Mouse (Mus musculus) heart, embryonic 12.5 days (tissue): ENCODE results near the gene Gxylt2. TPM values are rescaled to one million over a fixed set of nuclear protein-coding genes. Genes with fewer than 3 reads are reported as not detected.

ENCODE experiments used
- ATAC-seq: fragments of 200-750 bp; cut with Nextera tagmentation; 2 replicates; pipeline ENCODE4 v1.8.0; 2017; ENCODE audit warnings: moderate TSS enrichment, moderate library complexity; ENCODE audit not compliant: insufficient number of reproducible peaks, low FRiP score
- H3K27ac ChIP-seq: fragments of 300-500 bp; sonication (generic); 2 replicates; pipeline ENCODE4 v1.5.1; 2016; ENCODE audit warnings: mild to moderate bottlenecking, moderate library complexity; ENCODE audit not compliant: poor library complexity, severe bottlenecking
- H3K27me3 ChIP-seq: fragments of 300-500 bp; sonication (generic); replicated peaks from 2 replicates; pipeline ENCODE4 v1.6.1; 2016; ENCODE audit warnings: mild to moderate bottlenecking, moderate library complexity
- H3K36me3 ChIP-seq: fragments of 300-500 bp; sonication (generic); 2 replicates; pipeline ENCODE4 v1.6.1; 2016; ENCODE audit warnings: mild to moderate bottlenecking, moderate library complexity
- H3K4me1 ChIP-seq: fragments of 300-500 bp; sonication (generic); replicated peaks from 2 replicates; pipeline ENCODE4 v1.6.1; 2016; ENCODE audit warnings: mild to moderate bottlenecking
- H3K4me2 ChIP-seq: fragments of 300-500 bp; sonication (generic); 2 replicates; pipeline ENCODE4 v1.6.1; 2016; ENCODE audit warnings: mild to moderate bottlenecking, moderate library complexity
- H3K4me3 ChIP-seq: fragments of 300-500 bp; sonication (generic); 2 replicates; pipeline ENCODE4 v1.5.1; 2016; ENCODE audit warnings: mild to moderate bottlenecking
- H3K9ac ChIP-seq: fragments of 300-500 bp; sonication (generic); 2 replicates; pipeline ENCODE4 v1.6.1; 2016; ENCODE audit warnings: mild to moderate bottlenecking, moderate library complexity
- H3K9me3 ChIP-seq: fragments of 300-500 bp; sonication (generic); replicated peaks from 2 replicates; pipeline ENCODE4 v1.6.1; 2016; ENCODE audit warnings: mild to moderate bottlenecking, moderate library complexity
- WGBS: fragments of 180-500 bp; shearing (Covaris S2); methylation state at CpG from one replicate; pipeline ENCODE4 v1.1.7; 2016; 5-methylcytosine and 5-hydroxymethylcytosine counted together
- polyA plus RNA-seq: library from polyadenylated mRNA; unstranded; fragments of >200 nt; fragmentation: Nextera tagmentation; extraction: Ambion mirVana; gene quantifications from 2 replicates; pipeline ENCODE4 v1.2.1, GENCODE M21; 2016

The Gxylt2 gene
- polyA plus RNA-seq, 1 experiment from 2014 or later: 1.9 TPM

- H3K27me3 ChIP-seq: no peaks in the 10 kb centered on the region
- H3K27ac ChIP-seq: no peak overlapping the region
- H3K4me1 ChIP-seq: no peaks in the 10 kb centered on the region
- H3K9ac ChIP-seq: no peak overlapping the region
- no peak overlapping the region for H3K4me2 ChIP-seq
- H3K9me3 ChIP-seq: 0 out of 2 replicates have a peak, but pooled peaks cover 4% of the 10 kb centered on the region
- H3K4me3 ChIP-seq: no peak overlapping the region
- 59% methylated on average over 4 of the region's 4 CpGs for WGBS
- ATAC-seq: no peak
- no peaks in the 10 kb centered on the region for H3K36me3 ChIP-seq
Measured at GRCm38 (mm10) chr6:100767756-100768155, 63.2 kb downstream of the Gxylt2 start.

- Histone ChIP-seq H3K4me2 (no peak overlapping the region), H3K36me3 (no peaks in the 10 kb centered on the region), H3K27ac (no peak overlapping the region), H3K4me3 (no peak overlapping the region), H3K27me3 (no peaks in the 10 kb centered on the region), H3K9ac (no peak overlapping the region), H3K4me1 (no peaks in the 10 kb centered on the region), H3K9me3 (0 out of 2 replicates have a peak, but pooled peaks cover 4% of the 10 kb centered on the region)
- ATAC-seq: no peak
- WGBS: 70% methylated on average over 15 of the region's 15 CpGs
Measured at GRCm38 (mm10) chr6:100775923-100776505, 71.5 kb downstream of the Gxylt2 start.

GRCm38 (mm10) chr6:100778595-100778994 lies 74.1 kb downstream of the Gxylt2 start:
- no peaks in the 10 kb centered on the region for H3K36me3 ChIP-seq
- WGBS: 72% methylated on average over 5 of the region's 5 CpGs
- ATAC-seq: no peak
- H3K27me3 ChIP-seq: no peaks in the 10 kb centered on the region
- H3K9me3 ChIP-seq: no peaks in the 10 kb centered on the region
- no peak overlapping the region for H3K4me3 ChIP-seq
- no peak overlapping the region for H3K27ac ChIP-seq
- no peak overlapping the region for H3K4me2 ChIP-seq
- H3K9ac ChIP-seq: no peak overlapping the region
- no peaks in the 10 kb centered on the region for H3K4me1 ChIP-seq

GRCm38 (mm10) chr6:100780421-100780820 lies 75.9 kb downstream of the Gxylt2 start:
- H3K4me3 ChIP-seq: no peak overlapping the region
- ATAC-seq: no peak
- 32% methylated on average over 4 of the region's 4 CpGs for WGBS
- H3K9me3 ChIP-seq: peaks cover 7% of the 10 kb centered on the region
- no peak overlapping the region for H3K4me2 ChIP-seq
- no peaks in the 10 kb centered on the region for H3K27me3 ChIP-seq
- H3K27ac ChIP-seq: no peak overlapping the region
- no peaks in the 10 kb centered on the region for H3K4me1 ChIP-seq
- 0 out of 2 replicates have a peak, but pooled peaks cover 6% of the 10 kb centered on the region for H3K36me3 ChIP-seq
- H3K9ac ChIP-seq: no peak overlapping the region

GRCm38 (mm10) chr6:100781644-100782043 lies 77.1 kb downstream of the Gxylt2 start:
- Histone ChIP-seq H3K36me3 (0 out of 2 replicates have a peak, but pooled peaks cover 6% of the 10 kb centered on the region), H3K9ac (no peak overlapping the region), H3K27me3 (no peaks in the 10 kb centered on the region), H3K9me3 (peaks cover 7% of the 10 kb centered on the region), H3K4me2 (no peak overlapping the region), H3K4me1 (no peaks in the 10 kb centered on the region), H3K27ac (no peak overlapping the region), H3K4me3 (no peak overlapping the region)
- WGBS: 81% methylated on average over 6 of the region's 6 CpGs
- no peak for ATAC-seq

- no peak overlapping the region for H3K9ac ChIP-seq
- peaks cover 11% of the 10 kb centered on the region for H3K9me3 ChIP-seq
- 0 out of 2 replicates have a peak, but pooled peaks cover 6% of the 10 kb centered on the region for H3K36me3 ChIP-seq
- no peaks in the 10 kb centered on the region for H3K27me3 ChIP-seq
- no peak for ATAC-seq
- H3K4me3 ChIP-seq: no peak overlapping the region
- H3K4me1 ChIP-seq: no peaks in the 10 kb centered on the region
- H3K4me2 ChIP-seq: no peak overlapping the region
- no peak overlapping the region for H3K27ac ChIP-seq
- WGBS: 77% methylated on average over 1 of the region's 1 CpGs
Measured at GRCm38 (mm10) chr6:100787726-100788125, 83.2 kb downstream of the Gxylt2 start.

- Histone ChIP-seq H3K36me3 (0 out of 2 replicates have a peak, but pooled peaks cover 6% of the 10 kb centered on the region), H3K9me3 (peaks cover 11% of the 10 kb centered on the region), H3K4me2 (no peak overlapping the region), H3K4me1 (no peaks in the 10 kb centered on the region), H3K9ac (no peak overlapping the region), H3K27ac (no peak overlapping the region), H3K4me3 (no peak overlapping the region), H3K27me3 (no peaks in the 10 kb centered on the region)
- 84% methylated on average over 1 of the region's 1 CpGs for WGBS
- ATAC-seq: no peak
Measured at GRCm38 (mm10) chr6:100789161-100789560, 84.6 kb downstream of the Gxylt2 start.

GRCm38 (mm10) chr6:100792055-100792659 lies 87.6 kb downstream of the Gxylt2 start:
- H3K9ac ChIP-seq: no peak overlapping the region
- peaks cover 6% of the 10 kb centered on the region for H3K9me3 ChIP-seq
- H3K27ac ChIP-seq: no peak overlapping the region
- no peaks in the 10 kb centered on the region for H3K4me1 ChIP-seq
- WGBS: 68% methylated on average over 3 of the region's 3 CpGs
- H3K4me3 ChIP-seq: no peak overlapping the region
- H3K27me3 ChIP-seq: no peaks in the 10 kb centered on the region
- H3K36me3 ChIP-seq: no peaks in the 10 kb centered on the region
- no peak overlapping the region for H3K4me2 ChIP-seq
- no peak for ATAC-seq

GRCm38 (mm10) chr6:100792973-100793769 lies 88.6 kb downstream of the Gxylt2 start:
- H3K27ac ChIP-seq: no peak overlapping the region

GRCm38 (mm10) chr6:100795797-100796196 lies 91.3 kb downstream of the Gxylt2 start:
- no peak for ATAC-seq
- no peaks in the 10 kb centered on the region for H3K36me3 ChIP-seq
- 45% methylated on average over 6 of the region's 6 CpGs for WGBS
- no peak overlapping the region for H3K4me2 ChIP-seq
- no peak overlapping the region for H3K27ac ChIP-seq
- peaks cover 8% of the 10 kb centered on the region for H3K9me3 ChIP-seq
- no peaks in the 10 kb centered on the region for H3K4me1 ChIP-seq
- H3K27me3 ChIP-seq: no peaks in the 10 kb centered on the region
- H3K9ac ChIP-seq: no peak overlapping the region
- H3K4me3 ChIP-seq: no peak overlapping the region

More at GRCm38 (mm10) chr6:100792973-100793769, 88.6 kb downstream of the Gxylt2 start:
- H3K4me3 ChIP-seq: no peak overlapping the region
- H3K9me3 ChIP-seq: peaks cover 8% of the 10 kb centered on the region
- ATAC-seq: 0 out of 2 replicates have a peak, but pooled peaks have one; percentile 25
- H3K4me1 ChIP-seq: no peaks in the 10 kb centered on the region
- 72% methylated on average over 14 of the region's 14 CpGs for WGBS
- no peaks in the 10 kb centered on the region for H3K27me3 ChIP-seq
- no peak overlapping the region for H3K9ac ChIP-seq
- no peaks in the 10 kb centered on the region for H3K36me3 ChIP-seq
- H3K4me2 ChIP-seq: no peak overlapping the region

- no peak overlapping the region for H3K9ac ChIP-seq
- H3K27me3 ChIP-seq: no peaks in the 10 kb centered on the region
- H3K4me1 ChIP-seq: no peaks in the 10 kb centered on the region
- ATAC-seq: no peak
- H3K36me3 ChIP-seq: no peaks in the 10 kb centered on the region
- whole genome bisulfite sequencing: 79% methylated on average over 6 of the region's 6 CpGs
- peaks cover 3% of the 10 kb centered on the region; the same call in 1 of the 2 replicates for H3K9me3 ChIP-seq
- H3K4me3 ChIP-seq: no peak overlapping the region
- no peak overlapping the region for H3K4me2 ChIP-seq
- H3K27ac ChIP-seq: no peak overlapping the region
Measured at GRCm38 (mm10) chr6:100799290-100799689, 94.8 kb downstream of the Gxylt2 start.
